Mouse (Mus musculus): ENCODE measurements around the gene Nr5a2. TPM values are rescaled to one million over a fixed set of nuclear protein-coding genes. Genes with fewer than 3 reads are reported as not detected.

The Nr5a2 gene
- polyA plus RNA-seq, 1 experiment, result 2.3 TPM

GRCm38 (mm10) chr1:136959491-136959890 lies 757 bp downstream of the Nr5a2 start:
- TF ChIP-seq POLR2A (IDR thresholded peaks at IDR 0.05; ENCODE audit: borderline replicate concordance, extremely low read depth, insufficient read depth, insufficient read length, poor library complexity, severe bottlenecking) (no peak), CTCF (IDR thresholded peaks at IDR 0.05; ENCODE audit: borderline replicate concordance, extremely low read depth, insufficient read depth, insufficient read length) (no peak)
- no peak for DNase-seq (ENCODE audit: low read depth)

GRCm38 (mm10) chr1:136958666-136959065 lies 1.6 kb downstream of the Nr5a2 start:
- DNase-seq (ENCODE audit: low read depth), result no peak
- TF ChIP-seq CTCF (IDR thresholded peaks at IDR 0.05; ENCODE audit: borderline replicate concordance, extremely low read depth, insufficient read depth, insufficient read length), result no peak
- no peak for TF ChIP-seq POLR2A (IDR thresholded peaks at IDR 0.05; ENCODE audit: borderline replicate concordance, extremely low read depth, insufficient read depth, insufficient read length, poor library complexity, severe bottlenecking)

GRCm38 (mm10) chr1:136958185-136958584 lies 2.1 kb downstream of the Nr5a2 start:
- no peak for TF ChIP-seq CTCF (IDR thresholded peaks at IDR 0.05; ENCODE audit: borderline replicate concordance, extremely low read depth, insufficient read depth, insufficient read length)
- no peak for TF ChIP-seq POLR2A (IDR thresholded peaks at IDR 0.05; ENCODE audit: borderline replicate concordance, extremely low read depth, insufficient read depth, insufficient read length, poor library complexity, severe bottlenecking)
- DNase-seq (ENCODE audit: low read depth), result no peak

GRCm38 (mm10) chr1:136957696-136958095 lies 2.6 kb downstream of the Nr5a2 start:
- no peak for DNase-seq (ENCODE audit: low read depth)
- no peak for TF ChIP-seq CTCF (IDR thresholded peaks at IDR 0.05; ENCODE audit: borderline replicate concordance, extremely low read depth, insufficient read depth, insufficient read length)
- TF ChIP-seq POLR2A (IDR thresholded peaks at IDR 0.05; ENCODE audit: borderline replicate concordance, extremely low read depth, insufficient read depth, insufficient read length, poor library complexity, severe bottlenecking), result no peak

- TF ChIP-seq POLR2A (IDR thresholded peaks at IDR 0.05; ENCODE audit: borderline replicate concordance, extremely low read depth, insufficient read depth, insufficient read length, poor library complexity, severe bottlenecking), result no peak
- TF ChIP-seq CTCF (IDR thresholded peaks at IDR 0.05; ENCODE audit: borderline replicate concordance, extremely low read depth, insufficient read depth, insufficient read length), result no peak
These were observed 6.1 kb downstream of the Nr5a2 start for GRCm38 (mm10) chr1:136954108-136954494.

GRCm38 (mm10) chr1:136953444-136954107 lies 6.7 kb downstream of the Nr5a2 start:
- DNase-seq (ENCODE audit: low read depth), result no peak
- TF ChIP-seq CTCF (IDR thresholded peaks at IDR 0.05; ENCODE audit: borderline replicate concordance, extremely low read depth, insufficient read depth, insufficient read length) (no peak), POLR2A (IDR thresholded peaks at IDR 0.05; ENCODE audit: borderline replicate concordance, extremely low read depth, insufficient read depth, insufficient read length, poor library complexity, severe bottlenecking) (no peak)

More at GRCm38 (mm10) chr1:136954108-136954494, 6.1 kb downstream of the Nr5a2 start:
- no peak for DNase-seq (ENCODE audit: low read depth)

GRCm38 (mm10) chr1:136952609-136953311 lies 7.5 kb downstream of the Nr5a2 start:
- DNase-seq (ENCODE audit: low read depth), result peak; percentile 60
- TF ChIP-seq CTCF (IDR thresholded peaks at IDR 0.05; ENCODE audit: borderline replicate concordance, extremely low read depth, insufficient read depth, insufficient read length), result no peak
- TF ChIP-seq POLR2A (IDR thresholded peaks at IDR 0.05; ENCODE audit: borderline replicate concordance, extremely low read depth, insufficient read depth, insufficient read length, poor library complexity, severe bottlenecking), result no peak

GRCm38 (mm10) chr1:136951946-136952531 lies 8.2 kb downstream of the Nr5a2 start:
- DNase-seq (ENCODE audit: low read depth), result no peak
- TF ChIP-seq CTCF (IDR thresholded peaks at IDR 0.05; ENCODE audit: borderline replicate concordance, extremely low read depth, insufficient read depth, insufficient read length) (no peak), POLR2A (IDR thresholded peaks at IDR 0.05; ENCODE audit: borderline replicate concordance, extremely low read depth, insufficient read depth, insufficient read length, poor library complexity, severe bottlenecking) (no peak)

GRCm38 (mm10) chr1:136951155-136951650 lies 9.0 kb downstream of the Nr5a2 start:
- TF ChIP-seq POLR2A (IDR thresholded peaks at IDR 0.05; ENCODE audit: borderline replicate concordance, extremely low read depth, insufficient read depth, insufficient read length, poor library complexity, severe bottlenecking) (no peak), CTCF (IDR thresholded peaks at IDR 0.05; ENCODE audit: borderline replicate concordance, extremely low read depth, insufficient read depth, insufficient read length) (no peak)
- no peak for DNase-seq (ENCODE audit: low read depth)

GRCm38 (mm10) chr1:136949323-136949741 lies 10.9 kb downstream of the Nr5a2 start:
- TF ChIP-seq POLR2A (IDR thresholded peaks at IDR 0.05; ENCODE audit: borderline replicate concordance, extremely low read depth, insufficient read depth, insufficient read length, poor library complexity, severe bottlenecking), result no peak
- TF ChIP-seq CTCF (IDR thresholded peaks at IDR 0.05; ENCODE audit: borderline replicate concordance, extremely low read depth, insufficient read depth, insufficient read length), result no peak
- no peak for DNase-seq (ENCODE audit: low read depth)

- peak; percentile 81 for DNase-seq (ENCODE audit: low read depth)
These were observed 11.6 kb downstream of the Nr5a2 start for GRCm38 (mm10) chr1:136948511-136949275.

More at GRCm38 (mm10) chr1:136948511-136949275, 11.6 kb downstream of the Nr5a2 start:
- no peak for TF ChIP-seq CTCF (IDR thresholded peaks at IDR 0.05; ENCODE audit: borderline replicate concordance, extremely low read depth, insufficient read depth, insufficient read length)
- 0 out of 2 replicates have a peak, but pooled peaks have one; percentile 7 for TF ChIP-seq POLR2A (IDR thresholded peaks at IDR 0.05; ENCODE audit: borderline replicate concordance, extremely low read depth, insufficient read depth, insufficient read length, poor library complexity, severe bottlenecking)

Data from brain, embryonic 14.5 days (tissue).